Mouse (Mus musculus) midbrain, embryonic 14.5 days (tissue): ENCODE data around the gene Plac8. TPM values are rescaled to one million over a fixed set of nuclear protein-coding genes. Genes with fewer than 3 reads are reported as not detected.

Experiments
- ATAC-seq: fragments of 200-750 bp; cut with Nextera tagmentation; 2 replicates; pipeline ENCODE4 v1.8.0; 2017; ENCODE audit warnings: moderate number of reproducible peaks, moderate library complexity; ENCODE audit not compliant: low FRiP score, low TSS enrichment
- DNase-seq: peaks from one replicate; pipeline ENCODE4 v3.0.0-alpha.2; 2015
- H3K27ac ChIP-seq: fragments of 300-500 bp; sonication (generic); replicated peaks from 2 replicates; pipeline ENCODE4 v1.5.1; 2014; ENCODE audit warnings: mild to moderate bottlenecking, low read depth, low read length, moderate library complexity
- H3K27me3 ChIP-seq: fragments of 300-500 bp; sonication (generic); 2 replicates; pipeline ENCODE4 v1.6.1; 2014; ENCODE audit warnings: low read length, control low read depth, mixed read lengths; ENCODE audit not compliant: control insufficient read depth, insufficient read depth
- H3K36me3 ChIP-seq: fragments of 300-500 bp; sonication (generic); 2 replicates; pipeline ENCODE4 v1.6.1; 2014; ENCODE audit warnings: low read length, control low read depth; ENCODE audit not compliant: control insufficient read depth, insufficient read depth
- H3K4me1 ChIP-seq: fragments of 300-500 bp; sonication (generic); 2 replicates; pipeline ENCODE4 v1.6.1; 2014; ENCODE audit warnings: mild to moderate bottlenecking, antibody characterized with exemption, low read length, control low read depth; ENCODE audit not compliant: control insufficient read depth, insufficient read depth
- H3K4me2 ChIP-seq: fragments of 300-500 bp; sonication (generic); 2 replicates; pipeline ENCODE4 v1.6.1; 2014; ENCODE audit warnings: mild to moderate bottlenecking, low read length, moderate library complexity
- H3K4me3 ChIP-seq: fragments of 300-500 bp; sonication (generic); replicated peaks from 2 replicates; pipeline ENCODE4 v1.5.1; 2014; ENCODE audit warnings: low read depth, low read length
- H3K9ac ChIP-seq: fragments of 300-500 bp; sonication (generic); replicated peaks from 2 replicates; pipeline ENCODE4 v1.6.1; 2014; ENCODE audit warnings: mild to moderate bottlenecking, low read length, moderate library complexity
- H3K9me3 ChIP-seq: fragments of 300-500 bp; sonication (generic); 2 replicates; pipeline ENCODE4 v1.6.1; 2016; ENCODE audit warnings: low read length, control low read depth, mixed read lengths; ENCODE audit not compliant: control insufficient read depth
- WGBS: fragments of 180-500 bp; shearing (Covaris S2); extraction: QIAGEN DNeasy Blood & Tissue Kit; methylation state at CpG from one replicate; pipeline ENCODE4 v1.1.7; 2014; 5-methylcytosine and 5-hydroxymethylcytosine counted together
- polyA plus RNA-seq: library from polyadenylated mRNA; unstranded; fragments of >200 nt; fragmentation: Nextera tagmentation; extraction: Ambion mirVana; gene quantifications from 2 replicates; pipeline ENCODE4 v1.2.1, GENCODE M21; 2014

Plac8 gene
- 3.2 TPM in 1 of 2 replicates, not detected in the other for polyA plus RNA-seq

GRCm38 (mm10) chr5:100572069-100572468 lies at the start of gene Plac8:
Gene Plac8 (minus strand): TSS chr5:100572245.
- 43% methylated on average over 7 of the region's 7 CpGs for WGBS
- no peaks in the 10 kb centered on the region for H3K27me3 ChIP-seq
- no peak within 1 kb of the TSS for H3K9ac ChIP-seq
- no peaks in the 10 kb centered on the region for H3K9me3 ChIP-seq
- no peak within 1 kb of the TSS for H3K4me2 ChIP-seq
- H3K27ac ChIP-seq, result no peak within 1 kb of the TSS
- ATAC-seq (no peak), DNase-seq (no peak)
- no peak within 1 kb of the TSS for H3K4me3 ChIP-seq
- no peaks in the 10 kb centered on the region for H3K36me3 ChIP-seq
- H3K4me1 ChIP-seq, result no peaks in the 10 kb centered on the region

- ATAC-seq, result no peak
- H3K4me1 ChIP-seq, result no peaks in the 10 kb centered on the region
- DNase-seq, result no peak
- no peak overlapping the region for H3K4me2 ChIP-seq
- no peak overlapping the region for H3K9ac ChIP-seq
- no peaks in the 10 kb centered on the region for H3K27me3 ChIP-seq
- 50% methylated on average over 9 of the region's 9 CpGs for WGBS
- H3K9me3 ChIP-seq, result no peaks in the 10 kb centered on the region
- H3K27ac ChIP-seq, result no peak overlapping the region
- no peaks in the 10 kb centered on the region for H3K36me3 ChIP-seq
- H3K4me3 ChIP-seq, result no peak overlapping the region
These were observed 48.9 kb upstream of the Plac8 start for GRCm38 (mm10) chr5:100620952-100621351.

- H3K27me3 ChIP-seq, result no peaks in the 10 kb centered on the region
- H3K4me3 ChIP-seq, result no peak overlapping the region
- WGBS, result 89% methylated on average over 15 of the region's 15 CpGs
- ATAC-seq (no peak), DNase-seq (no peak)
- H3K9ac ChIP-seq, result no peak overlapping the region
- no peaks in the 10 kb centered on the region for H3K9me3 ChIP-seq
- no peaks in the 10 kb centered on the region for H3K4me1 ChIP-seq
- no peak overlapping the region for H3K4me2 ChIP-seq
- H3K27ac ChIP-seq, result no peak overlapping the region
- H3K36me3 ChIP-seq, result no peaks in the 10 kb centered on the region
These were observed 47.7 kb upstream of the Plac8 start for GRCm38 (mm10) chr5:100619586-100620275.

- Histone ChIP-seq H3K4me2 (no peak overlapping the region), H3K36me3 (no peaks in the 10 kb centered on the region), H3K9ac (no peak overlapping the region), H3K27ac (no peak overlapping the region), H3K4me1 (no peaks in the 10 kb centered on the region), H3K9me3 (no peaks in the 10 kb centered on the region), H3K27me3 (no peaks in the 10 kb centered on the region), H3K4me3 (no peak overlapping the region)
- DNase-seq (no peak), ATAC-seq (no peak)
- 89% methylated on average over 17 of the region's 17 CpGs for WGBS
These were observed 42.1 kb upstream of the Plac8 start for GRCm38 (mm10) chr5:100613896-100614768.

- Histone ChIP-seq H3K27ac (no peak overlapping the region), H3K4me2 (no peak overlapping the region), H3K9ac (no peak overlapping the region), H3K36me3 (no peaks in the 10 kb centered on the region), H3K9me3 (no peaks in the 10 kb centered on the region), H3K4me3 (no peak overlapping the region), H3K4me1 (no peaks in the 10 kb centered on the region), H3K27me3 (no peaks in the 10 kb centered on the region)
- ATAC-seq (no peak), DNase-seq (no peak)
- WGBS, result 91% methylated on average over 9 of the region's 9 CpGs
These were observed 35.8 kb upstream of the Plac8 start for GRCm38 (mm10) chr5:100607868-100608267.

- H3K9ac ChIP-seq, result no peak overlapping the region
- 71% methylated on average over 4 of the region's 4 CpGs for WGBS
- H3K4me1 ChIP-seq, result no peaks in the 10 kb centered on the region
- no peaks in the 10 kb centered on the region for H3K9me3 ChIP-seq
- no peak overlapping the region for H3K4me2 ChIP-seq
- DNase-seq (no peak), ATAC-seq (no peak)
- H3K4me3 ChIP-seq, result no peak overlapping the region
- no peaks in the 10 kb centered on the region for H3K27me3 ChIP-seq
- no peak overlapping the region for H3K27ac ChIP-seq
- no peaks in the 10 kb centered on the region for H3K36me3 ChIP-seq
These were observed 35.2 kb upstream of the Plac8 start for GRCm38 (mm10) chr5:100607090-100607762.

GRCm38 (mm10) chr5:100605828-100606229 lies 33.8 kb upstream of the Plac8 start:
- Histone ChIP-seq H3K9ac (no peak overlapping the region), H3K9me3 (no peaks in the 10 kb centered on the region), H3K36me3 (no peaks in the 10 kb centered on the region), H3K27ac (no peak overlapping the region), H3K4me1 (no peaks in the 10 kb centered on the region), H3K4me2 (no peak overlapping the region), H3K27me3 (no peaks in the 10 kb centered on the region), H3K4me3 (no peak overlapping the region)
- peak; percentile 23 for DNase-seq
- no peak for ATAC-seq
- WGBS, result 75% methylated on average over 9 of the region's 9 CpGs

GRCm38 (mm10) chr5:100604061-100604460 lies 32.0 kb upstream of the Plac8 start:
- H3K27me3 ChIP-seq, result no peaks in the 10 kb centered on the region
- no peak overlapping the region for H3K4me3 ChIP-seq
- H3K9ac ChIP-seq, result no peak overlapping the region
- H3K9me3 ChIP-seq, result no peaks in the 10 kb centered on the region
- WGBS, result 81% methylated on average over 4 of the region's 4 CpGs
- no peaks in the 10 kb centered on the region for H3K36me3 ChIP-seq
- H3K4me1 ChIP-seq, result no peaks in the 10 kb centered on the region
- H3K4me2 ChIP-seq, result no peak overlapping the region
- no peak overlapping the region for H3K27ac ChIP-seq
- DNase-seq (no peak), ATAC-seq (no peak)
